Mouse (Mus musculus) cerebellum, adult (tissue): ENCODE measurements around the gene Trim71.

Experiments used
- ATAC-seq: cut with Nextera tagmentation; 2 replicates; pipeline ENCODE4 v1.9.2; 2017; ENCODE audit warnings: mild to moderate bottlenecking, moderate library complexity, mixed read lengths; ENCODE audit not compliant: insufficient number of reproducible peaks, low FRiP score, low TSS enrichment

Trim71 gene

GRCm38 (mm10) chr9:114499783-114500515 lies 64.2 kb downstream of the Trim71 start:
- ATAC-seq = no peak

GRCm38 (mm10) chr9:114498218-114498617 lies 66.0 kb downstream of the Trim71 start:
- ATAC-seq = no peak

GRCm38 (mm10) chr9:114496469-114496868 lies 67.7 kb downstream of the Trim71 start:
- ATAC-seq = no peak

GRCm38 (mm10) chr9:114487481-114488258 lies 76.5 kb downstream of the Trim71 start:
- no peak for ATAC-seq

GRCm38 (mm10) chr9:114486808-114487207 lies 77.4 kb downstream of the Trim71 start:
- ATAC-seq = no peak

- ATAC-seq = no peak
These were observed 79.4 kb downstream of the Trim71 start for GRCm38 (mm10) chr9:114484771-114485170.

GRCm38 (mm10) chr9:114480940-114481339 lies 83.2 kb downstream of the Trim71 start:
- no peak for ATAC-seq

GRCm38 (mm10) chr9:114477019-114477418 lies 87.2 kb downstream of the Trim71 start:
- ATAC-seq = no peak

GRCm38 (mm10) chr9:114471892-114472291 lies 92.3 kb downstream of the Trim71 start:
- ATAC-seq = no peak

- ATAC-seq = no peak
These were observed 95.5 kb downstream of the Trim71 start for GRCm38 (mm10) chr9:114468701-114469100.

- ATAC-seq = no peak
These were observed 96.0 kb downstream of the Trim71 start for GRCm38 (mm10) chr9:114468217-114468616.

- no peak for ATAC-seq
These were observed 97.3 kb downstream of the Trim71 start for GRCm38 (mm10) chr9:114466871-114467270.

GRCm38 (mm10) chr9:114465442-114465841 lies 98.7 kb downstream of the Trim71 start:
- no peak for ATAC-seq

GRCm38 (mm10) chr9:114462569-114462968 lies 101.6 kb downstream of the Trim71 start:
- ATAC-seq = no peak

GRCm38 (mm10) chr9:114458436-114458835 lies 105.7 kb downstream of the Trim71 start:
- ATAC-seq = no peak
